Mouse (Mus musculus) heart, embryonic 11.5 days (tissue): Measurements from ENCODE around the gene Cfap61. TPM values are rescaled to one million over a fixed set of nuclear protein-coding genes. Genes with fewer than 3 reads are reported as not detected.

Experiments used
- ATAC-seq: fragments of 200-750 bp; cut with Nextera tagmentation; replicated peaks from 2 replicates; pipeline ENCODE4 v1.8.0; 2017; ENCODE audit warnings: moderate library complexity; ENCODE audit not compliant: insufficient number of reproducible peaks, low FRiP score, low TSS enrichment
- H3K27ac ChIP-seq: fragments of 300-500 bp; sonication (generic); 2 replicates; pipeline ENCODE4 v1.5.1; 2014; ENCODE audit warnings: mild to moderate bottlenecking, low read depth, low read length
- H3K27me3 ChIP-seq: fragments of 300-500 bp; sonication (generic); 2 replicates; pipeline ENCODE4 v1.6.1; 2014; ENCODE audit warnings: mild to moderate bottlenecking, low read length, mixed read lengths; ENCODE audit not compliant: control insufficient read depth, insufficient read depth
- H3K36me3 ChIP-seq: fragments of 300-500 bp; sonication (generic); 2 replicates; pipeline ENCODE4 v1.6.1; 2014; ENCODE audit warnings: mild to moderate bottlenecking, low read length, moderate library complexity, mixed read lengths; ENCODE audit not compliant: control insufficient read depth, insufficient read depth
- H3K4me1 ChIP-seq: fragments of 300-500 bp; sonication (generic); 2 replicates; pipeline ENCODE4 v1.6.1; 2014; ENCODE audit warnings: low read length; ENCODE audit not compliant: control insufficient read depth, insufficient read depth
- H3K4me2 ChIP-seq: fragments of 300-500 bp; sonication (generic); 2 replicates; pipeline ENCODE4 v1.6.1; 2014; ENCODE audit warnings: mild to moderate bottlenecking, moderate library complexity
- H3K4me3 ChIP-seq: fragments of 300-500 bp; sonication (generic); 2 replicates; pipeline ENCODE4 v1.5.1; 2014; ENCODE audit warnings: low read depth, low read length
- H3K9ac ChIP-seq: fragments of 300-500 bp; sonication (generic); 2 replicates; pipeline ENCODE4 v1.6.1; 2014; ENCODE audit warnings: mild to moderate bottlenecking, low read depth, low read length, moderate library complexity
- H3K9me3 ChIP-seq: fragments of 300-500 bp; sonication (generic); replicated peaks from 2 replicates; pipeline ENCODE4 v1.6.1; 2016; ENCODE audit warnings: low read length; ENCODE audit not compliant: control insufficient read depth
- WGBS: fragments of 180-500 bp; shearing (Covaris S2); extraction: QIAGEN DNeasy Blood & Tissue Kit; methylation state at CpG from one replicate; pipeline ENCODE4 v1.1.7; 2014; ENCODE audit not compliant: insufficient replicate concordance; 5-methylcytosine and 5-hydroxymethylcytosine counted together
- polyA plus RNA-seq: library from polyadenylated mRNA; unstranded; fragments of >200 nt; fragmentation: Nextera tagmentation; extraction: Ambion mirVana; gene quantifications from 2 replicates; pipeline ENCODE4 v1.2.1, GENCODE M21; 2014

The Cfap61 gene
- polyA plus RNA-seq, 1 experiment from 2014 or later = 0.10 TPM

- H3K27me3 ChIP-seq = no peaks in the 10 kb centered on the region
- no peaks in the 10 kb centered on the region for H3K9me3 ChIP-seq
- no peaks in the 10 kb centered on the region for H3K4me1 ChIP-seq
- H3K4me2 ChIP-seq = no peak overlapping the region
- no peak overlapping the region for H3K27ac ChIP-seq
- no peak overlapping the region for H3K4me3 ChIP-seq
- no peak overlapping the region for H3K9ac ChIP-seq
- WGBS = 56% methylated on average over 8 of the region's 8 CpGs
- ATAC-seq = no peak
- H3K36me3 ChIP-seq = no peaks in the 10 kb centered on the region
Observed at GRCm38 (mm10) chr2:146015341-146016186, 81.0 kb downstream of the Cfap61 start.

- Histone ChIP-seq H3K27me3 (no peaks in the 10 kb centered on the region), H3K4me1 (no peaks in the 10 kb centered on the region), H3K9me3 (no peaks in the 10 kb centered on the region), H3K27ac (no peak overlapping the region), H3K4me2 (no peak overlapping the region), H3K36me3 (no peaks in the 10 kb centered on the region), H3K4me3 (no peak overlapping the region), H3K9ac (no peak overlapping the region)
- no peak for ATAC-seq
- 73% methylated on average over 6 of the region's 6 CpGs for WGBS
Observed at GRCm38 (mm10) chr2:146022846-146023245, 88.3 kb downstream of the Cfap61 start.

- Histone ChIP-seq H3K36me3 (no peaks in the 10 kb centered on the region), H3K9me3 (no peaks in the 10 kb centered on the region), H3K4me3 (no peak overlapping the region), H3K27ac (no peak overlapping the region), H3K9ac (no peak overlapping the region), H3K27me3 (no peaks in the 10 kb centered on the region), H3K4me2 (no peak overlapping the region), H3K4me1 (0 out of 2 replicates have a peak, but pooled peaks cover 5% of the 10 kb centered on the region)
- 79% methylated on average over 5 of the region's 5 CpGs for WGBS
- ATAC-seq = no peak
Observed at GRCm38 (mm10) chr2:146043640-146044039, 109.1 kb downstream of the Cfap61 start.

- 40% methylated on average over 24 of the region's 24 CpGs for WGBS
- no peak for ATAC-seq
- Histone ChIP-seq H3K4me1 (0 out of 2 replicates have a peak, but pooled peaks cover 12% of the 10 kb centered on the region), H3K4me3 (no peak overlapping the region), H3K27me3 (no peaks in the 10 kb centered on the region), H3K9ac (no peak overlapping the region), H3K36me3 (no peaks in the 10 kb centered on the region), H3K4me2 (peak overlapping the region; percentile 17; the same call in 1 of the 2 replicates), H3K27ac (no peak overlapping the region), H3K9me3 (no peaks in the 10 kb centered on the region)
Observed at GRCm38 (mm10) chr2:146044926-146045890, 110.6 kb downstream of the Cfap61 start.

GRCm38 (mm10) chr2:146047691-146048090 lies 113.1 kb downstream of the Cfap61 start:
- WGBS = 77% methylated on average over 4 of the region's 4 CpGs
- Histone ChIP-seq H3K27ac (no peak overlapping the region), H3K4me2 (no peak overlapping the region)

GRCm38 (mm10) chr2:146048221-146048829 lies 113.7 kb downstream of the Cfap61 start:
- Histone ChIP-seq H3K27me3 (no peaks in the 10 kb centered on the region), H3K4me2 (no peak overlapping the region), H3K4me3 (no peak overlapping the region), H3K36me3 (no peaks in the 10 kb centered on the region), H3K27ac (no peak overlapping the region), H3K4me1 (0 out of 2 replicates have a peak, but pooled peaks cover 12% of the 10 kb centered on the region), H3K9me3 (no peaks in the 10 kb centered on the region), H3K9ac (no peak overlapping the region)
- 60% methylated on average over 17 of the region's 17 CpGs for WGBS
- no peak for ATAC-seq

More at GRCm38 (mm10) chr2:146047691-146048090, 113.1 kb downstream of the Cfap61 start:
- H3K4me1 ChIP-seq = 0 out of 2 replicates have a peak, but pooled peaks cover 12% of the 10 kb centered on the region
- H3K9ac ChIP-seq = no peak overlapping the region
- H3K9me3 ChIP-seq = no peaks in the 10 kb centered on the region
- no peak for ATAC-seq
- no peak overlapping the region for H3K4me3 ChIP-seq
- no peaks in the 10 kb centered on the region for H3K27me3 ChIP-seq
- no peaks in the 10 kb centered on the region for H3K36me3 ChIP-seq

- H3K27me3 ChIP-seq = no peaks in the 10 kb centered on the region
- 84% methylated on average over 5 of the region's 5 CpGs for WGBS
- H3K9me3 ChIP-seq = no peaks in the 10 kb centered on the region
- H3K9ac ChIP-seq = no peak overlapping the region
- no peak overlapping the region for H3K27ac ChIP-seq
- ATAC-seq = no peak
- no peaks in the 10 kb centered on the region for H3K36me3 ChIP-seq
- no peak overlapping the region for H3K4me2 ChIP-seq
- 0 out of 2 replicates have a peak, but pooled peaks cover 12% of the 10 kb centered on the region for H3K4me1 ChIP-seq
- no peak overlapping the region for H3K4me3 ChIP-seq
Observed at GRCm38 (mm10) chr2:146049339-146049738, 114.8 kb downstream of the Cfap61 start.

- no peak overlapping the region for H3K4me2 ChIP-seq
Observed at GRCm38 (mm10) chr2:146050069-146050468, 115.5 kb downstream of the Cfap61 start.

More at GRCm38 (mm10) chr2:146050069-146050468, 115.5 kb downstream of the Cfap61 start:
- Histone ChIP-seq H3K27ac (no peak overlapping the region), H3K4me1 (0 out of 2 replicates have a peak, but pooled peaks cover 12% of the 10 kb centered on the region), H3K4me3 (no peak overlapping the region), H3K36me3 (no peaks in the 10 kb centered on the region), H3K9me3 (no peaks in the 10 kb centered on the region), H3K27me3 (no peaks in the 10 kb centered on the region), H3K9ac (no peak overlapping the region)
- no peak for ATAC-seq
- 38% methylated on average over 3 of the region's 3 CpGs for WGBS
